In genomic region chr3:69223666-69224065, GRCm38 (mm10) we compare ENCODE assay signal across 24 mouse cellular contexts. TPM values are rescaled to one million over a fixed set of nuclear protein-coding genes. Genes with fewer than 3 reads are reported as not detected.
DNase-seq lines count a peak whose midpoint lies in the region; ATAC-seq lines count a peak whose summit lies in the region.
"Had no signal": no experiment of that assay in that cellular context is flagged by ENCODE, and none has a peak within 500 bp of the region (broad histone marks: within the 10 kb centered on the region; RNA-seq: fewer than 3 reads in every experiment).

No protein-coding gene starts in this region.

- H3K4me3 ChIP-seq in hindbrain, embryonic 10.5 days, result no peak overlapping the region
- no peak overlapping the region for H3K4me3 ChIP-seq in hindbrain, embryonic 11.5 days (ENCODE audit: low read depth, low read length)
- H3K4me3 ChIP-seq in heart, embryonic 10.5 days, result no peak overlapping the region
- H3K4me3 ChIP-seq: heart, embryonic 13.5 days; limb, embryonic 15.5 days; midbrain, embryonic 15.5 days had no signal

- H3K36me3 ChIP-seq in hindbrain, embryonic 10.5 days, result no peaks in the 10 kb centered on the region
- no peaks in the 10 kb centered on the region for H3K36me3 ChIP-seq in hindbrain, embryonic 11.5 days (ENCODE audit: control insufficient read depth, insufficient read depth, low read length)
- no peaks in the 10 kb centered on the region for H3K36me3 ChIP-seq in heart, embryonic 10.5 days
- H3K36me3 ChIP-seq: heart, embryonic 13.5 days; limb, embryonic 15.5 days; midbrain, embryonic 15.5 days had no signal

- no peaks in the 10 kb centered on the region for H3K9me3 ChIP-seq in hindbrain, embryonic 10.5 days
- H3K9me3 ChIP-seq in hindbrain, embryonic 11.5 days (ENCODE audit: control insufficient read depth, low read length), result no peaks in the 10 kb centered on the region
- H3K9me3 ChIP-seq in heart, embryonic 10.5 days, result no peaks in the 10 kb centered on the region
- H3K9me3 ChIP-seq: heart, embryonic 13.5 days; limb, embryonic 15.5 days; midbrain, embryonic 15.5 days had no signal

- no peak overlapping the region for H3K4me2 ChIP-seq in hindbrain, embryonic 11.5 days (replicated peaks; ENCODE audit: low read depth, low read length)
- H3K4me2 ChIP-seq: heart, embryonic 13.5 days; hindbrain, embryonic 14.5 days; limb, embryonic 15.5 days; midbrain, embryonic 15.5 days had no signal

- WGBS in hindbrain, embryonic 10.5 days, result 72% methylated on average over 8 of the region's 8 CpGs
- WGBS in hindbrain, embryonic 11.5 days, result 80% methylated on average over 8 of the region's 8 CpGs
- 63% methylated on average over 8 of the region's 8 CpGs for WGBS in heart, embryonic 10.5 days

- ATAC-seq in hindbrain, embryonic 11.5 days (ENCODE audit: low FRiP score), result no peak
- ATAC-seq in hematopoietic stem cell, adult 5-6 weeks (replicated peaks in 1 of 2; ENCODE audit: insufficient read depth in 1 of 2, low FRiP score in 2 of 2, low TSS enrichment in 1 of 2, low read depth in 1 of 2, poor library complexity in 2 of 2, severe bottlenecking in 2 of 2), result peak; percentile 78
- ATAC-seq: forebrain, embryonic 16.5 days; midbrain, embryonic 15.5 days had no signal

- H3K27me3 ChIP-seq in hindbrain, embryonic 10.5 days (ENCODE audit: insufficient read depth, poor library complexity, severe bottlenecking), result no peaks in the 10 kb centered on the region
- H3K27me3 ChIP-seq in hindbrain, embryonic 11.5 days (ENCODE audit: control insufficient read depth, insufficient read depth, low read length), result no peaks in the 10 kb centered on the region
- no peaks in the 10 kb centered on the region for H3K27me3 ChIP-seq in heart, embryonic 10.5 days (ENCODE audit: insufficient read depth, poor library complexity, severe bottlenecking)
- H3K27me3 ChIP-seq: heart, embryonic 13.5 days; limb, embryonic 15.5 days; midbrain, embryonic 15.5 days had no signal

- H3K4me1 ChIP-seq in hindbrain, embryonic 10.5 days (replicated peaks), result peaks cover 5% of the 10 kb centered on the region; the same call in 1 of the 2 replicates
- no peaks in the 10 kb centered on the region for H3K4me1 ChIP-seq in hindbrain, embryonic 11.5 days (replicated peaks; ENCODE audit: control insufficient read depth, insufficient read depth, low read length)
- no peaks in the 10 kb centered on the region for H3K4me1 ChIP-seq in heart, embryonic 10.5 days
- H3K4me1 ChIP-seq: limb, embryonic 15.5 days; midbrain, embryonic 15.5 days had no signal

- no peak overlapping the region for H3K9ac ChIP-seq in hindbrain, embryonic 11.5 days (ENCODE audit: low read depth, low read length)
- H3K9ac ChIP-seq: heart, embryonic 13.5 days; hindbrain, embryonic 14.5 days; limb, embryonic 15.5 days; midbrain, embryonic 15.5 days had no signal

- peak overlapping the region; percentile 56 for H3K27ac ChIP-seq in hindbrain, embryonic 10.5 days
- H3K27ac ChIP-seq in hindbrain, embryonic 11.5 days (ENCODE audit: low read depth, low read length), result no peak overlapping the region
- no peak overlapping the region for H3K27ac ChIP-seq in heart, embryonic 10.5 days
- H3K27ac ChIP-seq: heart, embryonic 13.5 days; hindbrain, embryonic 14.5 days; limb, embryonic 15.5 days; macrophage; midbrain, embryonic 15.5 days had no signal

- no peak for DNase-seq in hindbrain, embryonic 10.5 days (ENCODE audit: low spot score)
- DNase-seq in hindbrain, embryonic 11.5 days (ENCODE audit: low spot score), result no peak
- DNase-seq in CD4-positive helper T cell, adult 2 months (ENCODE audit: low read depth, low spot score), result peak; percentile 41
- peak; percentile 30 to 37 for DNase-seq in spleen, postnatal 36 days (ENCODE audit: low spot score in 2 of 2)
- no peak for DNase-seq in cerebellum, postnatal 10 days
- DNase-seq in cerebellum, postnatal 36 days, result no peak
- DNase-seq in heart, embryonic 10.5 days (ENCODE audit: low spot score), result no peak
- DNase-seq: adrenal gland, adult 8-10 months; cerebellum, adult 8-10 months; gastrocnemius, postnatal 14 days; kidney, adult 2 months; kidney, postnatal 36 days; lung, adult 18-20 months had no signal

RNA-seq across cellular contexts. Expression of gene Arl14, which starts 1.4 kb away (rescaled TPM):
- polyA plus RNA-seq in hindbrain, embryonic 10.5 days (2016; fragmentation: Nextera tagmentation; extraction: Ambion mirVana), result not detected in 2 replicates
- polyA plus RNA-seq in hindbrain, embryonic 11.5 days (2014; fragmentation: Nextera tagmentation; extraction: Ambion mirVana), result not detected in 2 replicates
- total RNA-seq in hematopoietic stem cell, adult 5-6 weeks (2017), result 1.0 TPM in 1 of 2 replicates, not detected in the other
- not detected in 2 replicates for polyA plus RNA-seq in heart, embryonic 10.5 days (2016; fragmentation: Nextera tagmentation; extraction: Ambion mirVana)
- total RNA-seq: adrenal gland, adult 8-10 months; ES-E14; gastrocnemius, postnatal 14 days; layer of hippocampus, postnatal 14 days; left cerebral cortex, postnatal 14 days had no signal
- polyA plus RNA-seq: forebrain, embryonic 16.5 days; heart, embryonic 13.5 days; hindbrain, embryonic 14.5 days; kidney, adult 2 months; limb, embryonic 15.5 days; macrophage; midbrain, embryonic 15.5 days; neural tube, embryonic 11.5 days had no signal

Comparison
In these comparisons a context has a peak if more than half of its experiments do, and no peak if none do; other contexts are left out.
1. DNase-seq: peak in CD4-positive helper T cell, adult 2 months (single experiment) and spleen, postnatal 36 days (2 of 2); none in hindbrain, embryonic 10.5 days (single experiment), hindbrain, embryonic 11.5 days (single experiment), cerebellum, postnatal 10 days (0 of 2), cerebellum, postnatal 36 days (0 of 2) and heart, embryonic 10.5 days (single experiment).